In the genomic region with DNA sequence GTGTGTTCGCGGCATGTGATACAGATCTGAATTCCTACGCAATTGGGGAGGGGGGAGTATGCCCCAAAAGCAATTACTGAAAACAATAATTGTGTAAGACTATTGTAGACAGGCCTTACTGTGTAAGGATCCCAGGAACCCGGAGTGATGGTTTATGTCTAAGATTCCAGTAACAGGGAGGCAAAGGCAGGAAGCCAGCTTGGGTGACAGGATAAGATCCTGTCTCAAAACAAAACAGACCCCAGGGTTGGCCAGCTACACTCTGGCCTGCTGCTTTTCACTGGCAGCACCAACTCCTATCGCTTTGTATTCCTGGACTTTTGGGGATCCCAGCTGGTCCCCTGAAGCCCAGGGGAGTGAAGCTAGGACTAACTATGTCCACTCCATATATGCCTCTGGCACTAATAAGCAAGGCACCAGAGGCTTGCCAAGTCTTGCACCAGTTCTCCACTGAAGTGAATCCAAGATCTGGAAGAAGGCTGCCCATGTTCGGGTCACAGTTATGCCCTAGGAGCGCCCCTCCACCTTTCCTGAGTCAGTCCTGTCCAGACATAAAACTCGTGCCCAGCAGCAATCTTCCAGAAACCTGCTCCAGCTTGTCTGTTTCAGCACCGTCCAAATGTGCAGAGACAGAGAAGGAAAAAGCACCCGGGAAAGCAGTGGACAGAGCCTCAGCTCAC, we compare ENCODE assay signal across 8 mouse cellular contexts. TPM values are rescaled to one million over a fixed set of nuclear protein-coding genes. Genes with fewer than 3 reads are reported as not detected.
DNase-seq lines count a peak whose midpoint lies in the region; ATAC-seq and TF ChIP-seq lines count a peak whose summit lies in the region.

No protein-coding gene starts in this region.

- H3K79me2 ChIP-seq in heart, adult 2 months (replicated peaks; ENCODE audit: control insufficient read depth, insufficient read depth, low read length): peaks cover 10% of the 10 kb centered on the region

- peaks cover 64% of the 10 kb centered on the region for H3K4me1 ChIP-seq in heart, adult 2 months (ENCODE audit: control insufficient read depth, insufficient read depth, low read length)
- H3K4me1 ChIP-seq in G1E (ENCODE audit: insufficient read depth, low read depth, low read length): peaks cover 27% of the 10 kb centered on the region
- peaks cover 55% of the 10 kb centered on the region for H3K4me1 ChIP-seq in forebrain, embryonic 14.5 days (ENCODE audit: control insufficient read depth, insufficient read depth, low read length)
- H3K4me1 ChIP-seq in midbrain, postnatal 0 days (ENCODE audit: insufficient read depth, low read length): peaks cover 18% of the 10 kb centered on the region

- peak overlapping the region; percentile 89 for H3K4me3 ChIP-seq in heart, adult 2 months
- peak overlapping the region; percentile 75 for H3K4me3 ChIP-seq in G1E (ENCODE audit: low read depth, low read length)
- peak overlapping the region; percentile 64 for H3K4me3 ChIP-seq in forebrain, embryonic 14.5 days (ENCODE audit: low read depth, low read length)
- H3K4me3 ChIP-seq in midbrain, postnatal 0 days (ENCODE audit: low read depth, low read length): peak overlapping the region; percentile 81

- no peaks in the 10 kb centered on the region for H3K27me3 ChIP-seq in heart, adult 2 months (ENCODE audit: control insufficient read depth, insufficient read depth, low read length)
- H3K27me3 ChIP-seq in G1E (ENCODE audit: insufficient read depth, low read length): peaks cover 97% of the 10 kb centered on the region
- H3K27me3 ChIP-seq in forebrain, embryonic 14.5 days (replicated peaks; ENCODE audit: control insufficient read depth, insufficient read depth, low read length): no peaks in the 10 kb centered on the region
- no peaks in the 10 kb centered on the region for H3K27me3 ChIP-seq in midbrain, postnatal 0 days (ENCODE audit: insufficient read depth, low read length)

- peak in 1 of 2 experiments; percentile 37 for DNase-seq in heart, adult 2 months
- DNase-seq in heart, adult 18-20 months: no peak
- DNase-seq in G1E (ENCODE audit: low spot score): no peak
- DNase-seq in forebrain, embryonic 14.5 days (ENCODE audit: low spot score): no peak
- peak; percentile 59 for DNase-seq in kidney, postnatal 14 days
- no peak for DNase-seq in midbrain, postnatal 0 days (ENCODE audit: low spot score)
- no peak for DNase-seq in embryo, embryonic 11 days
- DNase-seq in testis, postnatal 14 days (ENCODE audit: low spot score): no peak

- H3K4me2 ChIP-seq in forebrain, embryonic 14.5 days (ENCODE audit: low read length): peak overlapping the region; percentile 88
- peak overlapping the region; percentile 83 for H3K4me2 ChIP-seq in midbrain, postnatal 0 days (ENCODE audit: low read depth, low read length, poor library complexity, severe bottlenecking)

- peak overlapping the region; percentile 62 for H3K9ac ChIP-seq in heart, adult 2 months (ENCODE audit: low read depth, low read length)
- peak overlapping the region; percentile 84 for H3K9ac ChIP-seq in forebrain, embryonic 14.5 days (ENCODE audit: low read length)
- peak overlapping the region; percentile 89 for H3K9ac ChIP-seq in midbrain, postnatal 0 days (replicated peaks; ENCODE audit: low read length, poor library complexity, severe bottlenecking)

- TF ChIP-seq POLR2A in heart, adult 2 months (IDR thresholded peaks at IDR 0.05; ENCODE audit: insufficient read depth, low read depth, low read length): no peak

- H3K36me3 ChIP-seq in heart, adult 2 months (ENCODE audit: control insufficient read depth, insufficient read depth, low read length): no peaks in the 10 kb centered on the region; the same call in 1 of the 2 replicates
- no peaks in the 10 kb centered on the region for H3K36me3 ChIP-seq in G1E (replicated peaks)
- no peaks in the 10 kb centered on the region for H3K36me3 ChIP-seq in forebrain, embryonic 14.5 days (ENCODE audit: control insufficient read depth, insufficient read depth, low read length)
- no peaks in the 10 kb centered on the region for H3K36me3 ChIP-seq in midbrain, postnatal 0 days (ENCODE audit: insufficient read depth, low read length)

- H3K27ac ChIP-seq in heart, adult 2 months: peak overlapping the region; percentile 94
- H3K27ac ChIP-seq in forebrain, embryonic 14.5 days (ENCODE audit: low read depth, low read length): peak overlapping the region; percentile 55
- peak overlapping the region; percentile 83 for H3K27ac ChIP-seq in midbrain, postnatal 0 days (ENCODE audit: low read depth, low read length)

- WGBS in heart, adult 2 months: 8% methylated on average over 10 of the region's 10 CpGs
- 28% methylated on average over 10 of the region's 10 CpGs for WGBS in forebrain, embryonic 14.5 days
- WGBS in midbrain, postnatal 0 days: 19% methylated on average over 10 of the region's 10 CpGs

- no peak for ATAC-seq in G1E (ENCODE audit: extremely low read depth, insufficient number of reproducible peaks, low FRiP score, poor library complexity, severe bottlenecking)
- no peak for ATAC-seq in forebrain, embryonic 14.5 days
- ATAC-seq in midbrain, postnatal 0 days (ENCODE audit: low FRiP score): peak; percentile 6; the same call in 1 of the 2 replicates

- TF ChIP-seq EP300 in heart, adult 2 months (IDR thresholded peaks at IDR 0.05; ENCODE audit: insufficient read depth, low read depth, low read length): no peak

- intact Hi-C loops in heart, adult 2 months (cut with DNase I): no loop called here

- no peaks in the 10 kb centered on the region for H3K9me3 ChIP-seq in G1E (replicated peaks)
- H3K9me3 ChIP-seq in forebrain, embryonic 14.5 days (replicated peaks; ENCODE audit: control insufficient read depth, low read length): no peaks in the 10 kb centered on the region
- no peaks in the 10 kb centered on the region for H3K9me3 ChIP-seq in midbrain, postnatal 0 days (ENCODE audit: low read length)

- no peak for TF ChIP-seq CTCF in heart, adult 2 months (IDR thresholded peaks at IDR 0.05)
- no peak for TF ChIP-seq CTCF in G1E (IDR thresholded peaks at IDR 0.05; ENCODE audit: low read depth, low read length)
- no peak for TF ChIP-seq CTCF in midbrain, postnatal 0 days (IDR thresholded peaks at IDR 0.05)

RNA-seq across cellular contexts. Expression of gene Bcar1, which starts 11.1 kb away (rescaled TPM):
- 10 to 100 TPM; 19.1 to 21.1 TPM for total RNA-seq in heart, adult 2 months (2021)
- polyA plus RNA-seq in heart, adult 2 months (2012; rRNA removed): 31.3 TPM in 2 replicates
- total RNA-seq in heart, adult 18-20 months (2021): 10 to 100 TPM; 18.9 to 19.1 TPM
- 0.68 and 1.1 TPM in 2 replicates for total RNA-seq in G1E (2014; fragmentation: Nextera tagmentation)
- 1.0 and 1.2 TPM in 2 replicates for total RNA-seq in G1E (2017)
- 0.28 and 0.39 TPM in 2 replicates for polyA plus RNA-seq in G1E (2012)
- polyA plus RNA-seq in forebrain, embryonic 14.5 days (2014; fragmentation: Nextera tagmentation; extraction: Ambion mirVana): 41.2 and 44.2 TPM in 2 replicates
- 62.3 and 72.8 TPM in 2 replicates for total RNA-seq in midbrain, postnatal 0 days (2014; rRNA removed)
- polyA plus RNA-seq in midbrain, postnatal 0 days (2015; fragmentation: Nextera tagmentation; extraction: Ambion mirVana): 38.3 and 44.3 TPM in 2 replicates

RNA-seq across cellular contexts. Expression of gene Ctrb1, which starts 41.7 kb away (rescaled TPM):
- not detected for total RNA-seq in heart, adult 2 months (2021)
- 0.68 and 0.82 TPM in 2 replicates for polyA plus RNA-seq in heart, adult 2 months (2012; rRNA removed)
- not detected for total RNA-seq in heart, adult 18-20 months (2021)
- not detected in 2 replicates for total RNA-seq in G1E (2014; fragmentation: Nextera tagmentation)
- total RNA-seq in G1E (2017): not detected in 2 replicates
- polyA plus RNA-seq in G1E (2012): not detected in 2 replicates
- polyA plus RNA-seq in forebrain, embryonic 14.5 days (2014; fragmentation: Nextera tagmentation; extraction: Ambion mirVana): not detected in 2 replicates
- not detected in 2 replicates for total RNA-seq in midbrain, postnatal 0 days (2014; rRNA removed)
- not detected in 2 replicates for polyA plus RNA-seq in midbrain, postnatal 0 days (2015; fragmentation: Nextera tagmentation; extraction: Ambion mirVana)

Comparison
In these comparisons a context has a peak if more than half of its experiments do, and no peak if none do; other contexts are left out.
1. RNA of gene Bcar1, which starts 11.1 kb away (total RNA-seq): 62.3 to 72.8 TPM in midbrain, postnatal 0 days, 19.1 to 21.1 TPM in heart, adult 2 months and 18.9 to 19.1 TPM in heart, adult 18-20 months; 0.68 to 1.2 TPM in G1E; every median in the first group is over 4 times any median in the second.
2. Peak in every context shown above with its lines, with median percentiles within 50 percentile points of each other: H3K27ac ChIP-seq, H3K4me3 ChIP-seq and H3K9ac ChIP-seq.